Mouse (Mus musculus) gastrocnemius, postnatal 10 days (tissue): ENCODE data around the gene Cd300ld4. TPM values are rescaled to one million over a fixed set of nuclear protein-coding genes. Genes with fewer than 3 reads are reported as not detected.
"Not testable (repeated sequence)": the region's sequence is repeated elsewhere in the genome, so short reads cannot be mapped to it uniquely, and the experiment has no call there.

Source experiments
- DNase-seq: peaks from one replicate; pipeline ENCODE4 v3.0.0; 2021; ENCODE audit warnings: mixed read lengths
- long read RNA-seq, 2 experiments: library from polyadenylated mRNA; stranded (forward); transcript quantifications; one replicate each; pipeline ENCODE4 v2.0.0; 2021
- total RNA-seq, 2 experiments: library from RNA; stranded (reverse); gene quantifications; 2 replicates each; pipeline ENCODE4 v1.2.3; 2021

Cd300ld4 gene
- under 1 TPM in 1 of 2 experiments, not detected in 1; 0.43 TPM for total RNA-seq
- long read RNA-seq, experiment 1, result 0 reads
- long read RNA-seq, experiment 2, result 0 reads

GRCm38 (mm10) chr11:115026912-115027311, at the start of gene Cd300ld4:
TSS of gene Cd300ld4 (minus strand) at chr11:115027012.
- not testable (repeated sequence) for DNase-seq

- DNase-seq, result no peak
Measured at GRCm38 (mm10) chr11:115075859-115076258, 49.0 kb upstream of the Cd300ld4 start.

GRCm38 (mm10) chr11:115075407-115075806, 48.6 kb upstream of the Cd300ld4 start:
- DNase-seq, result no peak

GRCm38 (mm10) chr11:115073002-115073401, 46.2 kb upstream of the Cd300ld4 start:
- DNase-seq, result no peak

- peak; percentile 45 for DNase-seq
Measured at GRCm38 (mm10) chr11:115071631-115072294, 45.0 kb upstream of the Cd300ld4 start.

GRCm38 (mm10) chr11:115071015-115071551, 44.3 kb upstream of the Cd300ld4 start:
- no peak for DNase-seq

- DNase-seq, result no peak
Measured at GRCm38 (mm10) chr11:115066768-115067167, 40.0 kb upstream of the Cd300ld4 start.

GRCm38 (mm10) chr11:115062077-115062476, 35.3 kb upstream of the Cd300ld4 start, which contains the start of gene Cd300e:
TSS of gene Cd300e (minus strand) at chr11:115062177.
- DNase-seq, result no peak

GRCm38 (mm10) chr11:115059797-115060196, 33.0 kb upstream of the Cd300ld4 start:
- DNase-seq, result no peak

GRCm38 (mm10) chr11:115058701-115059100, 31.9 kb upstream of the Cd300ld4 start:
- no peak for DNase-seq

GRCm38 (mm10) chr11:115054537-115054936, 27.7 kb upstream of the Cd300ld4 start:
- no peak for DNase-seq

- no peak for DNase-seq
Measured at GRCm38 (mm10) chr11:115052991-115053390, 26.2 kb upstream of the Cd300ld4 start.

- DNase-seq, result no peak
Measured at GRCm38 (mm10) chr11:115052206-115052605, 25.4 kb upstream of the Cd300ld4 start.

- DNase-seq, result no peak
Measured at GRCm38 (mm10) chr11:115049282-115049895, 22.6 kb upstream of the Cd300ld4 start.

GRCm38 (mm10) chr11:115048259-115048658, 21.4 kb upstream of the Cd300ld4 start, which contains the start of gene Cd300ld3:
TSS of gene Cd300ld3 (minus strand) at chr11:115048409.
- no peak for DNase-seq

GRCm38 (mm10) chr11:115037669-115038068, 10.9 kb upstream of the Cd300ld4 start, which contains the start of gene Cd300ld5:
TSS of gene Cd300ld5 (minus strand) at chr11:115037769.
- DNase-seq, result not testable (repeated sequence)

- DNase-seq, result not testable (repeated sequence)
Measured at GRCm38 (mm10) chr11:115016093-115016492, 10.7 kb downstream of the Cd300ld4 start, which contains the start of gene Cd300ld2. TSS of gene Cd300ld2 (minus strand) at chr11:115016193.

GRCm38 (mm10) chr11:115004070-115004469, 22.7 kb downstream of the Cd300ld4 start:
- DNase-seq, result no peak

- DNase-seq, result no peak
Measured at GRCm38 (mm10) chr11:115001474-115002040, 25.3 kb downstream of the Cd300ld4 start, which contains the start of gene Cd300c2. TSS of gene Cd300c2 (minus strand) at chr11:115001880.

GRCm38 (mm10) chr11:114989793-114990192, 37.0 kb downstream of the Cd300ld4 start, which contains the start of gene Cd300ld:
TSS of gene Cd300ld (minus strand) at chr11:114989922.
- no peak for DNase-seq

GRCm38 (mm10) chr11:114981866-114982265, 44.9 kb downstream of the Cd300ld4 start:
- no peak for DNase-seq

- DNase-seq, result no peak
Measured at GRCm38 (mm10) chr11:114972726-114973125, 54.1 kb downstream of the Cd300ld4 start.
